Mouse (Mus musculus) kidney, embryonic 16.5 days (tissue): ENCODE measurements at regions not wholly inside any gene's neighbourhood (a gene's known extent, or its start where the extent isn't known, plus 50 kb on each side); places are given as distances from the start of the nearest gene placed in this dataset.

Source experiments
- ATAC-seq: fragments of 200-750 bp; cut with Nextera tagmentation; 2 replicates; pipeline ENCODE4 v1.8.0; 2017; ENCODE audit warnings: moderate TSS enrichment; ENCODE audit not compliant: low FRiP score, low TSS enrichment
- H3K27ac ChIP-seq: fragments of 300-500 bp; sonication (generic); 2 replicates; pipeline ENCODE4 v1.5.1; 2014; ENCODE audit warnings: low read length
- H3K27me3 ChIP-seq: fragments of 300-500 bp; sonication (generic); 2 replicates; pipeline ENCODE4 v1.6.1; 2014; ENCODE audit warnings: low read length, control low read depth, mixed read lengths; ENCODE audit not compliant: insufficient read depth
- H3K36me3 ChIP-seq: fragments of 300-500 bp; sonication (generic); 2 replicates; pipeline ENCODE4 v1.6.1; 2014; ENCODE audit warnings: low read length, control low read depth, mixed read lengths; ENCODE audit not compliant: insufficient read depth
- H3K4me1 ChIP-seq: fragments of 300-500 bp; sonication (generic); 2 replicates; pipeline ENCODE4 v1.6.1; 2014; ENCODE audit warnings: low read length, control low read depth, mixed read lengths; ENCODE audit not compliant: insufficient read depth
- H3K4me2 ChIP-seq: fragments of 300-500 bp; sonication (generic); replicated peaks from 2 replicates; pipeline ENCODE4 v1.6.1; 2014; ENCODE audit warnings: low read depth, low read length
- H3K4me3 ChIP-seq: fragments of 300-500 bp; sonication (generic); 2 replicates; pipeline ENCODE4 v1.5.1; 2014; ENCODE audit warnings: mild to moderate bottlenecking, low read length
- H3K9ac ChIP-seq: fragments of 300-500 bp; sonication (generic); replicated peaks from 2 replicates; pipeline ENCODE4 v1.6.1; 2014; ENCODE audit warnings: low read length
- H3K9me3 ChIP-seq: fragments of 300-500 bp; sonication (generic); 2 replicates; pipeline ENCODE4 v1.6.1; 2016; ENCODE audit warnings: low read length, control low read depth
- WGBS: fragments of 180-500 bp; shearing (Covaris S2); extraction: QIAGEN DNeasy Blood & Tissue Kit; methylation state at CpG from one replicate; pipeline ENCODE4 v1.1.7; 2014; 5-methylcytosine and 5-hydroxymethylcytosine counted together

GRCm38 (mm10) chr4:32106664-32107171, 131.9 kb upstream of the Bach2 start:
- WGBS: 28% methylated on average over 5 of the region's 5 CpGs
- Histone ChIP-seq H3K4me1 (no peaks in the 10 kb centered on the region), H3K9ac (no peak overlapping the region), H3K4me3 (no peak overlapping the region), H3K36me3 (no peaks in the 10 kb centered on the region), H3K9me3 (no peaks in the 10 kb centered on the region), H3K27ac (no peak overlapping the region), H3K4me2 (no peak overlapping the region), H3K27me3 (no peaks in the 10 kb centered on the region)
- no peak for ATAC-seq

DNA sequence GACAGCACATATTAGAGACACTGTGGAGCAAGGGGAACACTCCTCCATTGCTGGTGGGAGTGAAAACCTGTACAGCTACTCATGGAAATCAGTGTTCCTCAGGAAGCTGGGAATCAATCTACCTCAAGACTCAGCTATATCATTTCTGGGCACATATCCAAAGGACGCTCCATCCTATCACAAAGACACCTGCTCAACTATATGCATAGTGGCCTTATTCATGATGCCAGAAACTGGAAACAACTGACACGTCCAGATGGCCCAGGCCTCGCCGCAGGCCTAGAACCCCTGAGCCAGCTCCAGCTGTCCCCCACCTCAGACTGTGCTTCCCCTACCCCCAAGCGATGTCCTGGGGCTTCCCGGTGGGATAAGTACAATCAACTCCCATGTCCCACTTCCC, 116.3 kb upstream of the Bach2 start:
- no peak overlapping the region for H3K4me3 ChIP-seq
- no peak for ATAC-seq
- no peaks in the 10 kb centered on the region for H3K27me3 ChIP-seq
- no peaks in the 10 kb centered on the region for H3K4me1 ChIP-seq
- H3K27ac ChIP-seq: no peak overlapping the region
- 92% methylated on average over 6 of the region's 6 CpGs for WGBS
- no peaks in the 10 kb centered on the region for H3K9me3 ChIP-seq
- no peak overlapping the region for H3K9ac ChIP-seq
- H3K36me3 ChIP-seq: no peaks in the 10 kb centered on the region
- no peak overlapping the region for H3K4me2 ChIP-seq

DNA sequence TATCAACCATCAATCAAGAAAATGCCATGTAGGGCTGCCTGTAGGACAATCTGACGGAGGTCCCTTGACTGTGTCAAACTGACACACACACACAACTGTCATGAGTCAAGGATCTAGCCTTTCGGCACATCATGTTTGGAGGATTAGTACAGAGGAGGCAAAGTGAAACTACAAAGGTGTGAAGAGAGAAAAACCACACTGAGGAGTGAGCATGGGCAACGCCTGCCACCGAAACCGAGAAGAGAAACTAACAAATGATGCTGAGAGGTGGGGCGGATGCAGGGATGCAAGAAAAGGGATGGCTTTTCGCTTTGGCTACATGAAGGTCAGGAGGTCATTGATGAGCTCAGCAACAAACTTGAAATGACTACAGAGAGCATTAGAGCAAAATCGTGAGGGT, 111.8 kb upstream of the Bach2 start:
- H3K9ac ChIP-seq: no peak overlapping the region
- no peaks in the 10 kb centered on the region for H3K27me3 ChIP-seq
- no peak for ATAC-seq
- no peak overlapping the region for H3K4me2 ChIP-seq
- WGBS: 83% methylated on average over 8 of the region's 8 CpGs
- no peak overlapping the region for H3K4me3 ChIP-seq
- no peaks in the 10 kb centered on the region for H3K36me3 ChIP-seq
- no peaks in the 10 kb centered on the region for H3K4me1 ChIP-seq
- no peaks in the 10 kb centered on the region for H3K9me3 ChIP-seq
- H3K27ac ChIP-seq: no peak overlapping the region

- WGBS: 68% methylated on average over 12 of the region's 12 CpGs
Measured at GRCm38 (mm10) chr4:32130594-32130993, 108.0 kb upstream of the Bach2 start.

DNA sequence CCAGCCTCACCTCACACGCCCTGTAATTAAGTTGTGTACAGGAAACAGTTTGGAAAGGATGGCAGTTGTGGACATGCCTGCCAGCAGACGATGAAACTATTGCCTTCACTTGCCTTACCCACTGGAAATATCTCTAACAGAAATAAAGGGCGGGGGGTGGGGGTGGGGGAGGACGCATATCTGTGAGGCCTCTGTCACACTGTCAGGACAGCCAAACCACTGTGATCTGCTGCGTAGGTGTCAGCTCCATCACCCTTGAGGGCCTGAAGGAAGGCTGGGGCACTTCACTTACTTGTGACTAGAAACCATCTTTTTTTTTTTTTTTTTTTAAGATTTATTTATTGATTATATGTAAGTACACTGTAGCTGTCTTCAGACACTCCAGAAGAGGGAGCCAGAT, 106.8 kb upstream of the Bach2 start:
- 75% methylated on average over 5 of the region's 5 CpGs for WGBS
- no peaks in the 10 kb centered on the region for H3K36me3 ChIP-seq
- no peaks in the 10 kb centered on the region for H3K4me1 ChIP-seq
- no peak overlapping the region for H3K4me2 ChIP-seq
- H3K9ac ChIP-seq: no peak overlapping the region
- no peak overlapping the region for H3K4me3 ChIP-seq
- ATAC-seq: no peak
- no peak overlapping the region for H3K27ac ChIP-seq
- H3K27me3 ChIP-seq: no peaks in the 10 kb centered on the region
- H3K9me3 ChIP-seq: no peaks in the 10 kb centered on the region

More at GRCm38 (mm10) chr4:32130594-32130993, 108.0 kb upstream of the Bach2 start:
- no peaks in the 10 kb centered on the region for H3K27me3 ChIP-seq
- no peak for ATAC-seq
- no peak overlapping the region for H3K4me3 ChIP-seq
- H3K9ac ChIP-seq: no peak overlapping the region
- H3K9me3 ChIP-seq: no peaks in the 10 kb centered on the region
- H3K4me1 ChIP-seq: no peaks in the 10 kb centered on the region
- no peak overlapping the region for H3K27ac ChIP-seq
- no peaks in the 10 kb centered on the region for H3K36me3 ChIP-seq
- no peak overlapping the region for H3K4me2 ChIP-seq

DNA sequence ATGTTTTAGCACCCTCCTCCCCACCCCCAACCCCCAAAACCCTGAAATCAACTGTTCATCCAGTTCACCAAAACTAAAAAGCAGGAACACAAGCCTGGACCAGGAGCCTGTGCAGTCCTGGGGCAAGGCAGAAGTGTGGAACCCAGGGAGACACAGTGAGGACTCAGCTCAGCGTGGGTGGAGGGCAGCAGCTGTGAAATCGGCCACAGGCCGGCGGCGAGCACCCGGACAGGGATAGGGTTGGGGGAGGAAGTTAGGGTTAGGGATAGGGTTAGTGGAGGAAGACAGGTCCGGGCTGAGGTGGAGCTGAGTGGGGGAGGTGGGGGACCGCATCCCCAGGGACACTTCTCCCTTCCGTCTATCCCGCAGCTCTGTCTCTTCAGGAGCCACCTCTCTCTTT, 102.5 kb upstream of the Bach2 start:
- ATAC-seq: no peak

GRCm38 (mm10) chr4:32137243-32137642, 101.4 kb upstream of the Bach2 start:
- Histone ChIP-seq H3K9ac (no peak overlapping the region), H3K27ac (no peak overlapping the region), H3K4me3 (no peak overlapping the region), H3K4me1 (0 out of 2 replicates have a peak, but pooled peaks cover 5% of the 10 kb centered on the region), H3K27me3 (no peaks in the 10 kb centered on the region), H3K36me3 (no peaks in the 10 kb centered on the region), H3K9me3 (no peaks in the 10 kb centered on the region), H3K4me2 (no peak overlapping the region)
- no peak for ATAC-seq

More for the DNA sequence above, 102.5 kb upstream of the Bach2 start:
- no peak overlapping the region for H3K27ac ChIP-seq
- WGBS: 46% methylated on average over 10 of the region's 10 CpGs
- 0 out of 2 replicates have a peak, but pooled peaks cover 5% of the 10 kb centered on the region for H3K4me1 ChIP-seq
- no peak overlapping the region for H3K9ac ChIP-seq
- no peak overlapping the region for H3K4me2 ChIP-seq
- no peaks in the 10 kb centered on the region for H3K27me3 ChIP-seq
- no peak overlapping the region for H3K4me3 ChIP-seq
- no peaks in the 10 kb centered on the region for H3K9me3 ChIP-seq
- no peaks in the 10 kb centered on the region for H3K36me3 ChIP-seq

GRCm38 (mm10) chr4:32137966-32138365, 100.6 kb upstream of the Bach2 start:
- WGBS: 39% methylated on average over 10 of the region's 10 CpGs
- 0 out of 2 replicates have a peak, but pooled peaks cover 5% of the 10 kb centered on the region for H3K4me1 ChIP-seq
- H3K36me3 ChIP-seq: no peaks in the 10 kb centered on the region
- no peaks in the 10 kb centered on the region for H3K27me3 ChIP-seq
- no peak for ATAC-seq
- H3K4me2 ChIP-seq: no peak overlapping the region
- no peak overlapping the region for H3K9ac ChIP-seq
- H3K4me3 ChIP-seq: no peak overlapping the region
- no peaks in the 10 kb centered on the region for H3K9me3 ChIP-seq
- no peak overlapping the region for H3K27ac ChIP-seq

- no peak overlapping the region for H3K4me3 ChIP-seq
- H3K27me3 ChIP-seq: no peaks in the 10 kb centered on the region
- H3K4me2 ChIP-seq: no peak overlapping the region
- WGBS: 46% methylated on average over 6 of the region's 6 CpGs
- H3K27ac ChIP-seq: no peak overlapping the region
- no peak for ATAC-seq
- no peaks in the 10 kb centered on the region for H3K36me3 ChIP-seq
- H3K4me1 ChIP-seq: 0 out of 2 replicates have a peak, but pooled peaks cover 5% of the 10 kb centered on the region
- H3K9me3 ChIP-seq: no peaks in the 10 kb centered on the region
- H3K9ac ChIP-seq: no peak overlapping the region
Measured at GRCm38 (mm10) chr4:32139586-32139985, 99.0 kb upstream of the Bach2 start.

DNA sequence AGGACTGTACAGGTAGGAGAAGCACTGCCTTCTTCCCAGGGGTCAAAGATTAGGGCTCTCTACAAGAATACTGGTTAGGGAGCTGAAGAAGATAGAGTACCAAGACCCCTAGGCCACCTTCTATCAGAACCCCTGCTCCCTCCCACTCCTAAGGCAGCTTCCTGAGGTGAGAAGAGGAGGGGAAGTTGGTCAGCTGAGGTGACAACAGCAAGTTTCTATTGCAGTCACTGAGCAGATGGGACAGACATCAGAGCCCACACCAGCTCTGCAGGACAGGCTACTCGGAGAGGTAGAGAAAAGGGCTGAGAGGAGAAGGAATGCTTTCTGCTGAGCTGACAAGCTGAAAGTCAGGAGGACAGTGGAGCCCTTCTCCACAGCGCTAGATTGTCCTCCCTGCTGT, 98.5 kb upstream of the Bach2 start:
- no peaks in the 10 kb centered on the region for H3K27me3 ChIP-seq
- H3K4me3 ChIP-seq: no peak overlapping the region
- H3K4me2 ChIP-seq: no peak overlapping the region
- H3K9ac ChIP-seq: no peak overlapping the region
- H3K27ac ChIP-seq: no peak overlapping the region
- H3K36me3 ChIP-seq: no peaks in the 10 kb centered on the region
- no peaks in the 10 kb centered on the region for H3K9me3 ChIP-seq
- H3K4me1 ChIP-seq: 0 out of 2 replicates have a peak, but pooled peaks cover 5% of the 10 kb centered on the region
- 79% methylated on average over 2 of the region's 2 CpGs for WGBS
- no peak for ATAC-seq
